Mouse (Mus musculus) left cerebral cortex, adult 8-10 months (tissue): ENCODE measurements at regions not wholly inside any gene's neighbourhood (a gene's known extent, or its start where the extent isn't known, plus 50 kb on each side); places are given as distances from the start of the nearest gene placed in this dataset.

Source experiments
- DNase-seq, 2 experiments: peaks; one replicate each; pipeline ENCODE4 v3.0.0; 2022; ENCODE audit warnings: low spot score in 2 of 2

DNA sequence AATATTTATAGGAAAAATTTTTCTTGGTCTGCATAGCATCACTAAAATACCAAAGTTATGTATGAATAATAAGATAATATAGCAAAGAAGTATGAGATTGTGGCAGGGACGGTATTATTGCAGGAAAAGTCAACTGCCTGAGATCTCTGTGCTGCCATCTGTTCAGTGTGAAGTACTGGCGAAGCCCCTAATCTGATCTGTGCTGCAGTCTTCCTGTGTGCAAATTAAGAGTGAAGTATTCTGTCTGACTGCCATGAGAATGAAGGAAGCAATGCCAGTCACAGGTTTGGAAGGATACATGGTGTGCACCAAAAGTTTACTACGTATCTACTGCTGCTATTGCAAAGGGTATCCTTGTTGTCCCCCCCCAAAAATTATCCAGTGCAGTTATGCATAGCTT is 501.5 kb downstream of the Rab28 start:
- no peak for DNase-seq

GRCm38 (mm10) chr5:41204417-41204816 is 503.5 kb downstream of the Rab28 start:
- DNase-seq: no peak

DNA sequence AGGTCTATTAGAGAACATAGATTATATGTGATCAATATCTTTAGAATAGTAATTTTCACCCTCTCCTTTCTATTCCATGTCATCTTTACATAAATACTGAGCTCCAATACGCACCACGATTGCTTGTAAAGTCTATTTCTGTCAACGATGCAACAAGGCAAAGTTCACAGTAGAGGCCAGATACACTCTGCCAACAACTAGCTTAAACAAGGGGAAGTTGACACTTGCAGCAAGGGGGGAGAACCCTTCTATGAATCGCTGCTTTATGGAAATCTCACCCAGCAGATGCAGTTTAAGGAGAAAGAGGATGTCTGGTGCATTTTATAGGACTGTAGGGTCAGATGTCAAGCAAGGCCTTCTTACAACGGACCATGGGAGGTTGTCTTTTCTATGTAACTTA is 520.8 kb downstream of the Rab28 start:
- no peak for DNase-seq

- no peak for DNase-seq
Measured at GRCm38 (mm10) chr5:41177220-41177619, 530.7 kb downstream of the Rab28 start.

DNA sequence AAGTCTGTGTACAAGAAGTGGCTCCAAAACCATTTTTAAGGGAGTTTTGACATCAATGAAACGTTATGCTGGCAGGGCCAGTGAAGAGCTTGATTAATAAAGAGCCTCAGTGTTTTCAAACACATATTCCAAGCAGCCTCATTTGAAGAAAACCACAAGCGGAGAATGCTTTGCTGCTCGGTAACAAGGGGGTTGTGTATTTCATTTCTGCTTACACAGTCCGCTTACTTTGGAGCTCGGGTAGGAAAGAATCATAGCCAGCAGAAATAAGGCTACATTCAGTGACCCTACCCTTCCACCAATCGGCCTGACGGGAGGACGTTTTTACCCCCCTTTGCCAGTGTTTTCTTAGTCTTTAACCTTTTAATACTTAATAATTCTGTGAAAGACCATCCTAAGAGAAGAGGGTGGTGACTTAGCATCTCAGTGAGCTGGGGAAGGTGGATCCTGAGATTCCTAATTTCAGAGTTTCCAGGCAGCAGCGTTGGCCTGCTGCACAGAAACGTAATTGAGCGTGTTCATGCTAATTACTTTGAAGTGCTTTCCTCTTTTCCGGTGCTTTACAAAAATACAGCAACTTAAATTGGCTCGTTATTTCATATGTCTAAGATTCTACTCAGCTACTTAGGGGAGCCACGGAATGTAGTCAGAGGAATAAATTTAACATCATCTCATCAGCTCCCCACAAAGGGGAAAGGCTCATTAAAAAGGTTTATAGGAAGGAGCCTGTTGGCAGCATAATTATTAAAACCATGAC is 541.9 kb downstream of the Rab28 start:
- DNase-seq: no peak

DNA sequence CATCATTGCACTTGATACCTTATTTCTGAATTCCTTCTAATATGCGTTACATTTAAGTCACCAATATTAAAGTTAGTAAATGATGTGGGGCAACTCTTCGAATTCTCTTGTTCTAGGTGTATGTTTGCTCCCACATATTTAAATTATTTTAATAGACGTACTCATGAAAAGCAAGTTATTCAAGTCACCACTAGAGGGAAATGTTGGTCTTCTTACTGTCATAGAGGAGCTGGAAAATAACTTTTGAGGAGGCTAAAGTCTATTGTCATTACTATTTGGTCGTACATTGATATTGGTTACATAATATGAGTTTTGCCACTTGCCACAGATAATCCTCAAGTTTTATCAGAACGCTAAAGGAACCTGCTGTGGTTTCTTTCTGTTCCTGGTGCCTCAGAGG is 582.9 kb downstream of the Rab28 start:
- no peak for DNase-seq

- no peak for DNase-seq
Measured at GRCm38 (mm10) chr5:41117658-41118057, 590.3 kb downstream of the Rab28 start.

DNA sequence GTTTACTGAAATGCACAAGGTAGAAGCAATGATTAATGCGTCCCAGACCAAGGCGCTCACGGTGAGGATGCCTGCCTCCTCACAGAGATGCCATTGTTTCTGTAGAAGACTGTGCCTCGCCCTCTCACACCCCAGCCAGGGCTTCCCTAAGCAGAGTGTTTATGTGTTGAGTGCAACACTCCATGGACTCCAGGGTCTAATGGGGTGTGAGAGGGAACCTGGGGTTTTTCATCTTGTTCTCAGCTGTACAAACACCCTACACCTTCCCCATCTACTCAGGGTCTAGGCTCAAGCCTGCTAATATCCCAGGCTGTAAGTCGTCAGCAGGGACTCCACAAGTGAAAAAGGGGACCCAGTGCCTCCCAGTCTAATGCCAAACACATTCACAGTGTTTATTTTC is 620.2 kb downstream of the Rab28 start:
- no peak for DNase-seq

DNA sequence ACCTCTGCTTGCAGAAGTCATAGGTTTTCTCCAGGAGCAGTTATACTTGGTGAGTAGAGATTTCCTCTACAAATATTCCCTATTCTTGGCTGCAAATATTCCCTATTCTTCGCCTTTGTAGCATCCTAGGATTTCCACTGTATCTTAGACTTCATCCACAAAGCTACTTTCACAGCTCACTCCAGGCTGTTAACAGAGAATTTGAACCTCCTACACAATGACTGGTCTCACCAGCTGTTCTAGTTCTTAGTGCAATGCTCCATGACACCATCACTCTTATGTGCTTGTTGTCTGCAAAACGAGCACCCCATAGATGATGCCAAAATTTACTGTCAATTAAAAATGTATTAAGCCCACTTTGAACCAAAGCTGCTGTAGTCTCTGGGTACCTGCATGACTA is 631.5 kb downstream of the Rab28 start:
- peak in 1 of 2 experiments; percentile 15 for DNase-seq

- no peak for DNase-seq
Measured at GRCm38 (mm10) chr5:41061646-41062045, 646.3 kb downstream of the Rab28 start.

DNA sequence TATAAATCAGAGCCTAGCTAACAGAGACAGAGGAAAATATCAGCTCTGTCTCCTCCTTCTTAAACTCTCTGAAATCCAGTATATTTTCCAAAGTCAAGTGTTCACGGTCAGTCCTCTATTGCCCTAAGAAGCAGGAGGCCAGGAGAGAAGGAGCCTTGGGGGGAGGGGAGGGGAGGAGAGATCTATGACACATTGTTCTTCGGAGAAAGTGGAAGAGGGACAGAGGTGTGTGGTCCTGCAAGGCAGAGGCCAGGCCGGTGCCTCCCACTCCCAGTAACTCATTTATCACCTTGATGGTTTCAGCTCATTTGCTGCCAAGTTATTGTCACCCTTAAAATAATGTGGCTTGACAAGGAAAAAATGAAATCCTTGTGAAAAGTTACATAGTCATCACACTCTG is 646.7 kb downstream of the Rab28 start:
- no peak for DNase-seq

DNA sequence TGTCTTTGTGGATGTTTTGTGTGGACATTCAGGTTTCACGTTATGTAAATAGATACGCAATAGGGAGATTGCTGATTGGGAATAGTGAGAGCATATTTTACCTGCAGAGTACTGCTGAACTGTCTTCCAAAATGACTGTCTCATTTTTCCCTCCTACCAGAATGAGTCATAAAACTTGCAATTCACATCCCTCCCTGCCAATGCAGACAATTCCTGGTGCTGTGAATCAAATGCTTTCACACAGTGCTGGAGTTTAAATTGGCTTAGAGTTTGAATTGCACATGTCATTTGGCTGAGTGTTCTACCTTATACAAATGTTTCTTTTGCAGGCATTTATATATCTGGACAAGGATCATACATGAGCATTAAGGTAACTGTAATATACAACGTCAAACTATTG is 649.9 kb downstream of the Rab28 start:
- no peak for DNase-seq

GRCm38 (mm10) chr5:41051948-41052347 is 656.0 kb downstream of the Rab28 start:
- DNase-seq: no peak

- no peak for DNase-seq
Measured at GRCm38 (mm10) chr5:41048515-41048914, 659.4 kb downstream of the Rab28 start.

DNA sequence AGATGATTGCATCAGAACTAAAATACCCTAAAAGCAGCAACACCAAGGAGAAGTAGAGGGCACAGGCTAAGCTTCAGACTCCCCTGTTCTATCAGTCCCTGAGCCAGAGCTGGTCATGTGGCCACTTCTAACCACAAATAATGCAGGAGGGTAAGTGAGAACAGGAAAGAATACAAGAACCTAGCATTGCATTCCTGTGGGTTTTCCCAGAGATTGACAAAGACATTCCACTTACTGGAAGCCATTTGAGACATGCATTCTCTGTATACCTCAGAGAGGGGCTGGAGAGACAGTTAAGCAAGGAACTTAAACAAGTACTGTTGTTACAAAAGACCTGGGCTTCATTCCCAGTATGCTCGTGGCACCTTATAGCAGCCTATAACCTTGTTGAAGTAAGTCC is 662.7 kb downstream of the Rab28 start:
- no peak for DNase-seq

DNA sequence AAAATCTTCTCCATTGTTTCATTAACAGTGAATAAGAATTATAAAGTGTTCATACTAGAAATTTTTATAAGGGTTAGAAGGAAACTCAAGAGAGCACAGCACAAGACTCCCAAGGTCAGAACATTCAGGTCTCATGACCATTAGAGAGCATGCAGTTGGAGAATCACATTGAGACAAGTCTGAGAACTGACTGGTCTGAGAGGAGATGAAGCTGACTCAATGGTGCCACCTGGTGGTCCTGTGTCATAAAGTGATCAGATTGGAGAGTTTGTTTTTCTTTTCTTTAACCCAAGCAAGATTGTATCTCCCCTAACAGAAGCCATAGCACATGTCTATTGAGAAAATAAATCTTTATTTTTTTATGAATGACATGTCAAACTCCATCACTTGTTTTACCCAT is 663.5 kb downstream of the Rab28 start:
- DNase-seq: peak; percentile 32 to 38

- DNase-seq: no peak
Measured at GRCm38 (mm10) chr5:41038790-41039189, 669.2 kb downstream of the Rab28 start.

- DNase-seq: no peak
Measured at GRCm38 (mm10) chr5:41006692-41007091, 701.3 kb downstream of the Rab28 start.

GRCm38 (mm10) chr5:40986562-40986961 is 721.4 kb downstream of the Rab28 start:
- DNase-seq: no peak

- DNase-seq: no peak
Measured at GRCm38 (mm10) chr5:40974892-40975291, 733.1 kb downstream of the Rab28 start.

GRCm38 (mm10) chr5:40952901-40953595 is 754.9 kb downstream of the Rab28 start:
- DNase-seq: peak; percentile 21 to 64

GRCm38 (mm10) chr5:40929127-40929526 is 778.8 kb downstream of the Rab28 start:
- DNase-seq: peak in 1 of 2 experiments; percentile 7

GRCm38 (mm10) chr5:40920920-40921319 is 787.0 kb downstream of the Rab28 start:
- no peak for DNase-seq
